Mouse (Mus musculus) hindbrain, embryonic 10.5 days (tissue): ENCODE data around the gene Mrvi1. TPM values are rescaled to one million over a fixed set of nuclear protein-coding genes. Genes with fewer than 3 reads are reported as not detected.

ENCODE experiments used
- DNase-seq: peaks from one replicate; pipeline ENCODE4 v3.0.0-alpha.2; 2017; ENCODE audit warnings: low spot score
- H3K27ac ChIP-seq: fragments of 300-500 bp; sonication (generic); 2 replicates; pipeline ENCODE4 v1.5.1; 2016; ENCODE audit warnings: mild to moderate bottlenecking, moderate library complexity
- H3K27me3 ChIP-seq: fragments of 300-500 bp; sonication (generic); 2 replicates; pipeline ENCODE4 v1.6.1; 2016; ENCODE audit warnings: mild to moderate bottlenecking; ENCODE audit not compliant: poor library complexity, insufficient read depth, severe bottlenecking
- H3K36me3 ChIP-seq: fragments of 300-500 bp; sonication (generic); 2 replicates; pipeline ENCODE4 v1.6.1; 2016; ENCODE audit warnings: mild to moderate bottlenecking, moderate library complexity
- H3K4me1 ChIP-seq: fragments of 300-500 bp; sonication (generic); replicated peaks from 2 replicates; pipeline ENCODE4 v1.6.1; 2016; ENCODE audit warnings: mild to moderate bottlenecking
- H3K4me3 ChIP-seq: fragments of 300-500 bp; sonication (generic); 2 replicates; pipeline ENCODE4 v1.5.1; 2016; ENCODE audit warnings: mild to moderate bottlenecking, moderate library complexity
- H3K9me3 ChIP-seq: fragments of 300-500 bp; sonication (generic); 2 replicates; pipeline ENCODE4 v1.6.1; 2016; ENCODE audit warnings: mild to moderate bottlenecking, moderate library complexity
- WGBS: fragments of 180-500 bp; shearing (Covaris S2); methylation state at CpG from one replicate; pipeline ENCODE4 v1.1.7; 2016; 5-methylcytosine and 5-hydroxymethylcytosine counted together
- polyA plus RNA-seq: library from polyadenylated mRNA; unstranded; fragments of >200 nt; fragmentation: Nextera tagmentation; extraction: Ambion mirVana; gene quantifications from 2 replicates; pipeline ENCODE4 v1.2.1, GENCODE M21; 2016

The Mrvi1 gene
- polyA plus RNA-seq, 1 experiment from 2014 or later: 1.3 TPM

GRCm38 (mm10) chr7:110823995-110824953 lies 158.0 kb downstream of the Mrvi1 start:
- H3K4me1 ChIP-seq: peaks cover 10% of the 10 kb centered on the region; the same call in 1 of the 2 replicates
- no peaks in the 10 kb centered on the region for H3K27me3 ChIP-seq
- H3K27ac ChIP-seq: no peak overlapping the region
- 89% methylated on average over 8 of the region's 8 CpGs for WGBS
- H3K4me3 ChIP-seq: no peak overlapping the region
- peaks cover 55% of the 10 kb centered on the region for H3K36me3 ChIP-seq
- no peaks in the 10 kb centered on the region for H3K9me3 ChIP-seq
- no peak for DNase-seq

- Histone ChIP-seq H3K4me1 (peaks cover 10% of the 10 kb centered on the region; the same call in 1 of the 2 replicates), H3K4me3 (no peak overlapping the region), H3K9me3 (no peaks in the 10 kb centered on the region), H3K27ac (no peak overlapping the region), H3K27me3 (no peaks in the 10 kb centered on the region), H3K36me3 (peaks cover 49% of the 10 kb centered on the region)
- WGBS: 81% methylated on average over 4 of the region's 4 CpGs
- DNase-seq: no peak
Observed at GRCm38 (mm10) chr7:110823593-110823992, 158.7 kb downstream of the Mrvi1 start.

- 84% methylated on average over 8 of the region's 8 CpGs for WGBS
- H3K27me3 ChIP-seq: no peaks in the 10 kb centered on the region
- no peaks in the 10 kb centered on the region for H3K9me3 ChIP-seq
- H3K36me3 ChIP-seq: peaks cover 44% of the 10 kb centered on the region
- peaks cover 10% of the 10 kb centered on the region; the same call in 1 of the 2 replicates for H3K4me1 ChIP-seq
- H3K4me3 ChIP-seq: no peak overlapping the region
- no peak for DNase-seq
- H3K27ac ChIP-seq: no peak overlapping the region
Observed at GRCm38 (mm10) chr7:110823076-110823475, 159.2 kb downstream of the Mrvi1 start.

- H3K27ac ChIP-seq: no peak overlapping the region
Observed at GRCm38 (mm10) chr7:110822055-110822454, 160.2 kb downstream of the Mrvi1 start.

GRCm38 (mm10) chr7:110821653-110822052 lies 160.6 kb downstream of the Mrvi1 start:
- no peak for DNase-seq
- H3K27me3 ChIP-seq: no peaks in the 10 kb centered on the region
- H3K4me1 ChIP-seq: peaks cover 10% of the 10 kb centered on the region; the same call in 1 of the 2 replicates
- peaks cover 38% of the 10 kb centered on the region for H3K36me3 ChIP-seq
- no peak overlapping the region for H3K4me3 ChIP-seq
- H3K9me3 ChIP-seq: no peaks in the 10 kb centered on the region
- 79% methylated on average over 3 of the region's 3 CpGs for WGBS
- H3K27ac ChIP-seq: no peak overlapping the region; the same call in 1 of the 2 replicates

More at GRCm38 (mm10) chr7:110822055-110822454, 160.2 kb downstream of the Mrvi1 start:
- Histone ChIP-seq H3K4me3 (no peak overlapping the region), H3K4me1 (peaks cover 10% of the 10 kb centered on the region; the same call in 1 of the 2 replicates), H3K36me3 (peaks cover 42% of the 10 kb centered on the region), H3K9me3 (no peaks in the 10 kb centered on the region), H3K27me3 (no peaks in the 10 kb centered on the region)
- DNase-seq: no peak
- 89% methylated on average over 4 of the region's 4 CpGs for WGBS

- Histone ChIP-seq H3K27me3 (no peaks in the 10 kb centered on the region), H3K27ac (no peak overlapping the region; the same call in 1 of the 2 replicates), H3K9me3 (no peaks in the 10 kb centered on the region), H3K4me1 (peaks cover 10% of the 10 kb centered on the region; the same call in 1 of the 2 replicates), H3K36me3 (peaks cover 36% of the 10 kb centered on the region), H3K4me3 (no peak overlapping the region)
- WGBS: 34% methylated on average over 5 of the region's 5 CpGs
- no peak for DNase-seq
Observed at GRCm38 (mm10) chr7:110821068-110821467, 161.2 kb downstream of the Mrvi1 start.

GRCm38 (mm10) chr7:110818787-110819350 lies 163.4 kb downstream of the Mrvi1 start:
- 91% methylated on average over 11 of the region's 11 CpGs for WGBS
- peaks cover 17% of the 10 kb centered on the region for H3K36me3 ChIP-seq
- no peak overlapping the region for H3K4me3 ChIP-seq
- H3K27ac ChIP-seq: no peak overlapping the region
- H3K9me3 ChIP-seq: no peaks in the 10 kb centered on the region
- DNase-seq: no peak
- no peaks in the 10 kb centered on the region for H3K27me3 ChIP-seq
- H3K4me1 ChIP-seq: peaks cover 10% of the 10 kb centered on the region; the same call in 1 of the 2 replicates

Other genes starting within 250 kb of the Mrvi1 start
- 1.7 and 1.9 TPM in 2 replicates for gene Ampd3, start 214.3 kb downstream of the Mrvi1 start, polyA plus RNA-seq
- gene Rnf141, start 138.0 kb downstream of the Mrvi1 start, polyA plus RNA-seq: 22.2 and 22.8 TPM in 2 replicates
- gene Lyve1, start 119.2 kb downstream of the Mrvi1 start, polyA plus RNA-seq: 0.73 and 1.7 TPM in 2 replicates
- gene Ctr9, start 46.5 kb upstream of the Mrvi1 start, polyA plus RNA-seq: 71.1 and 77.3 TPM in 2 replicates
- gene Eif4g2, start 100.6 kb upstream of the Mrvi1 start, polyA plus RNA-seq: 1,372 and 1,373 TPM in 2 replicates